Mouse (Mus musculus) ES-E14 (cell line): Measurements from ENCODE around the gene Golga7b. TPM values are rescaled to one million over a fixed set of nuclear protein-coding genes. Genes with fewer than 3 reads are reported as not detected.
A peak's percentile ranks its signal among the peaks of the same experiment; 100 is the strongest.

Experiments
- DNase-seq: peaks from one replicate; pipeline ENCODE4 v3.0.0-alpha.2; 2013; ENCODE audit warnings: low read depth, low spot score
- H3K27ac ChIP-seq: 2 replicates; pipeline ENCODE4 v1.5.1; 2012; ENCODE audit warnings: low read depth, mild to moderate bottlenecking, low read length, moderate library complexity, mixed read lengths; ENCODE audit not compliant: poor library complexity, insufficient read depth, severe bottlenecking
- H3K36me3 ChIP-seq: 2 replicates; pipeline ENCODE4 v1.6.1; 2012; ENCODE audit warnings: mild to moderate bottlenecking, low read length, moderate library complexity, mixed read lengths; ENCODE audit not compliant: control insufficient read depth, poor library complexity, insufficient read depth, severe bottlenecking
- H3K4me1 ChIP-seq, 2 experiments: fragments of 150-350 bp in 1 of 2; sonication (generic) in 1 of 2; 2 replicates each; pipeline ENCODE4 v1.6.1; 2012; ENCODE audit warnings: low read length in 2 of 2, mild to moderate bottlenecking in 1 of 2, mixed read lengths in 1 of 2; ENCODE audit not compliant: control insufficient read depth in 2 of 2, insufficient read depth in 2 of 2, poor library complexity in 1 of 2
- H3K4me3 ChIP-seq, 2 experiments: fragments of 150-350 bp in 1 of 2; sonication (generic) in 1 of 2; 2 replicates each; pipeline ENCODE4 v1.5.1; 2012; ENCODE audit warnings: low read length in 2 of 2, low read depth in 1 of 2, mild to moderate bottlenecking in 1 of 2, mixed read lengths in 1 of 2; ENCODE audit not compliant: insufficient read depth in 1 of 2, poor library complexity in 1 of 2, severe bottlenecking in 1 of 2
- H3K9ac ChIP-seq: 2 replicates; pipeline ENCODE4 v1.6.1; 2012; ENCODE audit warnings: low read depth, mild to moderate bottlenecking, low read length, mixed read lengths; ENCODE audit not compliant: poor library complexity, insufficient read depth, severe bottlenecking
- H3K9me3 ChIP-seq: fragments of 150-350 bp; sonication (generic); 2 replicates; pipeline ENCODE4 v1.6.1; 2012; ENCODE audit warnings: low read depth, mild to moderate bottlenecking, low read length; ENCODE audit not compliant: control insufficient read depth, insufficient read depth
- CHD2 ChIP-seq: IDR thresholded peaks from 2 replicates; pipeline ENCODE4 v1.6.1; 2014; ENCODE audit warnings: mild to moderate bottlenecking, low read depth, low read length, inconsistent platforms
- HCFC1 ChIP-seq: IDR thresholded peaks from 2 replicates; pipeline ENCODE4 v1.6.1; 2012; ENCODE audit warnings: low read length, inconsistent platforms, borderline replicate concordance; ENCODE audit not compliant: insufficient read depth
- MAFK ChIP-seq: IDR thresholded peaks from 2 replicates; pipeline ENCODE4 v1.6.1; 2014; ENCODE audit warnings: mild to moderate bottlenecking, low read depth, low read length, inconsistent platforms; ENCODE audit not compliant: insufficient read depth
- ZC3H11A ChIP-seq: IDR thresholded peaks from 2 replicates; pipeline ENCODE4 v1.6.1; 2012; ENCODE audit warnings: low read depth, mild to moderate bottlenecking, inconsistent platforms, low read length, borderline replicate concordance
- ZNF384 ChIP-seq: IDR thresholded peaks from 2 replicates; pipeline ENCODE4 v1.6.1; 2012; ENCODE audit warnings: low read depth, low read length, inconsistent platforms
- in situ Hi-C, 2 experiments: fragments of 600-800 bp; cut with MboI; formaldehyde crosslinking; loops; one replicate each; pipeline ENCODE4 v1.15.1; 2025; ENCODE audit warnings: low sequenced_read_pairs in 2 of 2, inconsistent platforms in 1 of 2; ENCODE audit not compliant: unreplicated experiment in 2 of 2
- total RNA-seq: library from RNA; depleted of rRNA; stranded (reverse); fragments of 300-350 nt; gene quantifications from 2 replicates; pipeline ENCODE4 v1.2.3, GENCODE M21; 2012

The Golga7b gene
- total RNA-seq, 1 experiment, result 0.09 TPM

- peak; percentile 63 for DNase-seq
- TF ChIP-seq MAFK (no peak), HCFC1 (no peak), ZNF384 (no peak), ZC3H11A (no peak), CHD2 (no peak)
- Histone ChIP-seq H3K27ac (no peak overlapping the region), H3K36me3 (no peaks in the 10 kb centered on the region), H3K4me1 (peaks cover 8 to 18% of the 10 kb centered on the region in 2 experiments; a peak in 3 of 4 replicates), H3K9ac (no peak overlapping the region), H3K4me3 (no peak overlapping the region), H3K9me3 (no peaks in the 10 kb centered on the region)
- in situ Hi-C loops, result no loop called here
These were observed 59.6 kb downstream of the Golga7b start for GRCm38 (mm10) chr19:42307019-42307418.

DNA sequence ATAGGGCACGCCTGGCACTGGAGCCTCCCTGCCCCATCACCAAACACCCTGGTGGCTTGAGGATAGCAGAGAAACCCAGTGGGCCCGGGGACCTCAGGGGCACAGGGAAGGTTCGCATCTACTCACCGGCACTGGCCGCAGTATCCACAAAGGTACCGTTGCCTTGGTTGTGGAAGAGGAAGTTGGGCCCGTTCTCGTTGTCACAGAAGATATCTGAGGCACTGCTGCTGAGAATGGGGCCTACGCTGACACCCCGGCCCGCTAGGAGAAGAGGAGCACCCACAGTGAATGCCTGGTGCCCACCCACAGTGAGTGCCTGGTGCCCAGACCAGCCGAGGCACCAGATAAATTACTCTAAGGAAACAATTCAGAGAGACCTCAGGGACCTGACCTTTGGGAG, 61.6 kb downstream of the Golga7b start:
- no peaks in the 10 kb centered on the region for H3K9me3 ChIP-seq
- no peak overlapping the region; the same call in 1 of the 2 replicates for H3K27ac ChIP-seq
- H3K9ac ChIP-seq, result no peak overlapping the region
- H3K36me3 ChIP-seq, result no peaks in the 10 kb centered on the region
- no peak overlapping the region for H3K4me3 ChIP-seq
- no peak for DNase-seq
- H3K4me1 ChIP-seq, result peaks cover 6 to 14% of the 10 kb centered on the region in 2 experiments; a peak in 3 of 4 replicates
- TF ChIP-seq ZC3H11A, result no peak
- in situ Hi-C loops, result no loop called here

GRCm38 (mm10) chr19:42311332-42311731, 64.0 kb downstream of the Golga7b start:
- H3K27ac ChIP-seq, result no peak overlapping the region
- no peaks in the 10 kb centered on the region for H3K9me3 ChIP-seq
- peaks cover 6 to 17% of the 10 kb centered on the region in 2 experiments; a peak in 3 of 4 replicates for H3K4me1 ChIP-seq
- no peak overlapping the region for H3K4me3 ChIP-seq
- in situ Hi-C loops, result no loop called here
- no peak for DNase-seq
- H3K9ac ChIP-seq, result no peak overlapping the region
- TF ChIP-seq MAFK (no peak), ZC3H11A (no peak), ZNF384 (no peak), CHD2 (no peak), HCFC1 (no peak)
- no peaks in the 10 kb centered on the region for H3K36me3 ChIP-seq

DNA sequence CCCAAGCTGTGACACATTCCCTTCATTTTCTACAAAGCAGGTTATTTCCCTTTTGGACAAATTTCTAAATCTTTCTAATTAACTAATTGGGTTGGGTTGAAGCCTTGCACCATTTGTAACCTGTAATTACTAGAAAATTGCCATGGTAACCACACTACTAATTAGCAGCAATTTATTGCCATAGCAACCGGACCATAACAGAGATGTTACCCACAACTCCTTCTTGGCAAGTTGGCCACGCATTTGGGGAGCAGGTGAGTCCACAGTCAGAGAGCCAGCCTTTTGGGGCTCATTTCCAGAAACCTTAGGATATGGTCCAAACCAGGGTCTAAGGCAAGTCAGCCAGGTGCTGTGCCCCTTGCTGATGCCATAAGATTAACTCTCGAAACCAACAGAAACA, 64.8 kb downstream of the Golga7b start:
- no peak overlapping the region for H3K9ac ChIP-seq
- no peak overlapping the region for H3K4me3 ChIP-seq
- in situ Hi-C loops, result no loop called here
- peaks cover 2 to 14% of the 10 kb centered on the region in 2 experiments; a peak in 2 of 4 replicates for H3K4me1 ChIP-seq
- no peak overlapping the region for H3K27ac ChIP-seq
- no peak for TF ChIP-seq ZC3H11A
- no peak for TF ChIP-seq MAFK
- no peak for TF ChIP-seq ZNF384
- no peak for TF ChIP-seq CHD2
- TF ChIP-seq HCFC1, result no peak
- H3K36me3 ChIP-seq, result no peaks in the 10 kb centered on the region
- DNase-seq, result no peak
- H3K9me3 ChIP-seq, result no peaks in the 10 kb centered on the region
